Mouse (Mus musculus): ENCODE results near the gene Eme2.

Gene Eme2

DNA sequence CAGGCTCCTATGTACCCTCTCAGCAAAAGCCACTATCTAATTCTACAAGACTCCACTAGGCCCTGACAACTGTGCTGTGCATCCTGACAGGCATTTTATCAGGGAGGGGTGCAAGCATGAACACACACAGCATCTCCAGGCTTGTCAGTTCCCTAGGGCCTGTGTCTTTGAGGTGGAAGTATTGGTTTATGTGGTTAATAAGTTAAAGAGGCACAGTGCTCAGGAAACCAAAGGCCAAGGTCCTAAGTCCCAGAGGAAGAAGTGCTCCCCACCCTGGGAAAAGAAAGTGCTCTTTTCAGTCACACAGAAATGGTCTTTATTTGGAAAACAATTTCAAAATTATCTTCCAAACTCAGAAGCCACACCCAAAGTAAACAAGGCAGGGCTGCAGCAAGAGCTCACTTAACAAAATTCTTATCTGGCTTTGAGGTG lies 46.3 kb downstream of the Eme2 start:
- intact Hi-C loops (cut with DNase I), result no loop called here

- intact Hi-C loops (cut with DNase I), result no loop called here
These were observed 47.5 kb downstream of the Eme2 start for GRCm38 (mm10) chr17:24847386-24847785.

- intact Hi-C loops (cut with DNase I), result loop anchor here (5.0 kb wide), 1 partner anchor 33 kb away; no protein-coding TSS in a partner anchor
These were observed 50.4 kb downstream of the Eme2 start for GRCm38 (mm10) chr17:24844525-24844924.

DNA sequence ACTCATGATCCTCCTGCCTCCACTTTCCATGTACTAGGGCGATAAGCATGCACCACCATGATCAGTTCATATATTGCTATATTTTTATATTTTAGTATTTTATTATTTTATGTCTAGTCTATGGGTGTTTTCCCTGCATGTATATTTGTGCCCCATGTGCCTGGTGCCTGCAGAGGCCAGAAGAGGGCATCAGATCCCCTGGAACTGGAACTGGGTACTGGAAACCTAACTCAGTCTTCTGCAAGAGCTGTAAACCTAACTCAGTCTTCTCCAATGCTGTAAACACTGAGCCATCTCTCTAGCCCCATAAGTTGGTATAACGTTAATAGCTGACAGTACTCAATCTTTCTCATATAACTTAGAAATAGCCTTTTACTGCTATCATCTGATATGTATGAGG lies 52.3 kb downstream of the Eme2 start:
- intact Hi-C loops (cut with DNase I), result loop anchor here (5.0 kb wide), 1 partner anchor 35 kb away; no protein-coding TSS in a partner anchor

DNA sequence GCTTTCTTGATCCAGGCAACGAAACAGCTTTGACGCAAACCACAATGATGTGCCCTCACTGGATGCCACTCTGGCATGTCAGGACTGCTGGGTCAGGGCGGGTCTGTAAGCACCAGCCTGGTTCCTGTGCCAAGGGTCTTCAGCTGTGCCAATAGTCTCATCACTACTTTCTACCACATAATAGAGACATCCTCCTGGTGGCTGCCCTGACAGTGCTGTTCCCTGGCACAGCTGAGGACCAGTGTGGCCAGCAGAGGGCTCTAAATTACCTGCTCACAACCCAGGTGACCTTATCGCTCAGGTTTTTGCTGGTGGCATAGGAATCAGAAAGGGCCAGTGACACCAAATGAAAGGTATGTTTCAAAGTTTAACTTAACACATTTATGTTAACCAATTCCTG lies 53.8 kb downstream of the Eme2 start:
- intact Hi-C loops (cut with DNase I), result loop anchor here (5.0 kb wide), 1 partner anchor 36 kb away; no protein-coding TSS in a partner anchor

- intact Hi-C loops (cut with DNase I), result loop anchor here (5.0 kb wide), 1 partner anchor 37 kb away; no protein-coding TSS in a partner anchor
These were observed 54.5 kb downstream of the Eme2 start for GRCm38 (mm10) chr17:24840341-24840740.

DNA sequence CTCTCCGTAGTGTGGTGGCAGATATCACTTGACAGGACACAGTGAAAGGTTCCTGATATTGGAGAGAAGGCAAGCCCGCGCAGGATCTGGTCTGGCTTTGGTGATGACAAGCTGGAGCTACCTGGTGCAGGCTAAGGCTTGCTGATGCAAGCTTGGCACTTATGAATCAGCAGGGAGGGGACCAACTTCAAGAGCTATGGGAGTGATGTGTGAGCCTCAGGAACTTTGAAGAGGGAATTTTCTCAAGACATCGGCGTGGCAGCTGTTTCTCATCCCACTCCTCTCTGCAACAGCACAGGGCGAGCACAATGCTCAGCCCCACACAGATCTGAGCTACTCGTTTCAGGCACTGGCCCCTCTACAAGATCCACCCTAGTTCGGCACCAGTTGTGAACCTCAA lies 55.0 kb downstream of the Eme2 start, which contains the start of gene Hagh:
Gene Hagh, plus strand, starts transcription at position 302 of the 400 bp plus-strand sequence.
- intact Hi-C loops (cut with DNase I), result loop anchor here (5.0 kb wide), 1 partner anchor 37 kb away; no protein-coding TSS in a partner anchor
